Mouse (Mus musculus) G1E (cell line): ENCODE data around the gene Cdc27.

Experiments
- CTCF ChIP-seq: IDR thresholded peaks from 2 replicates; pipeline ENCODE4 v1.5.1; 2012; ENCODE audit warnings: low read depth, low read length, inconsistent platforms, mixed read lengths
- GATA1 ChIP-seq: IDR thresholded peaks from 2 replicates; pipeline ENCODE4 v1.6.1; 2012; ENCODE audit warnings: borderline replicate concordance, low read length, inconsistent platforms, mixed read lengths
- TAL1 ChIP-seq: conservative IDR thresholded peaks from 2 replicates; pipeline ENCODE4 v1.6.1; 2012; ENCODE audit warnings: low read depth, low read length, inconsistent platforms, mixed read lengths

DNA sequence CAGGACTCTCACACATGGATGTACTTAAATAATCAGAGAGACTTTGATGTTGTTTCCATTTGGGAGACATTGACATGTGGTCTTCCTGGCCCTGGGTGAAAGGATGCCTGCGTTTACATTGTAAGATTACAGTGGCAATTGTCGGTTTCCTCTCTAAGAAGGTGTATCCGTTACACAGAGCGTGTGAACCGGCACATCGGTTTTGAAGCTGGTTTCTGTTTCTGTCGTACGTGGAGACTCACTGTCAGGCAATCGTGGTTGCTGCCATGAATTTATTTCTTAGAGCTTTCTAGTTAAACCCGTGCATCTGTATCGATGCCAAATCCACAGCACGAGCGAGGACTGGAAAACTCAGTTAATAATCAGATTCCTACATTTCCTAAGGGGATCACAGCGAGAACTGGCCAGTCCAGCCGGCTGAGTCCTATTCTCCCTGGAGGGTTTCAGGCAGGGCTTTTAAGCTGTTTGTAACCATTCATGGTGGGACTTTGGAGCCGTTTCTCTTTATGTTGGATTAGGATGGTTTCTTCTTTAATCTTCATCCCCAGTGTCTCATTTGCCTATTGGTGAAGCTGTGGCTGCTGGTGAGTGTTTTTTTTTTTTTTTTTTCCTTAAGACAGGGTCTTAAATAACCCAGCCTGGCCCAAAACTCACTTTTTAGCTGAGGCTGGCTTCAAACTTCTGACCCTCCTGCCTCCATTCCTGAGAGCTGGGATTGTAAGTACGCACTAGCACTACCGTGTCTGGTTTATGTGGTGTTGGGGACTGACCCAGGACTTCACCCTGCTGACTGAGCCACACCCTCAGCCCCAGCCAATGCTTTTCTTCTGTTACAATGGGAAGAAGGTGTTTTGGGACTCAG lies 31.3 kb upstream of the Cdc27 start:
- no peak for TF ChIP-seq CTCF
- TF ChIP-seq TAL1, result no peak
- TF ChIP-seq GATA1, result no peak
